Mouse (Mus musculus): Measurements from ENCODE around the gene Nhs.

DNA sequence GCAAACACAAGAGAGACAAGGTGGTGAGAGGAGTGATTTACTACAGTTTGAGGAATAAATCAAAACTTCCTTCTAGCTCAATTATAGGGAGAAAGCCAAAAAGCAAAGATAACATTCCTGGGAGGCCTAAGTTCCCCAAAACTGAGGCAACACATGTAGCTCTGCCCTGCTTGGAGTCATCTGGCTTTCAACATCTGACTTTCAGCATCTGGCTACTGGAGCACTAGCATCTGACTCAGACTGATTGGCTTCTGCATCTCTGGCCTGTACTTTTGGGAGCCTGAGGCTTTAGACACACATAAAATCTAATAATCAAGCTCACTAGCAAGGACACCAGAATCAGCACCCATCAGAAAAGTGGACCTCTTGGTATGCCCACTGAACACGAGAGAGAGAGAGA is 237.9 kb downstream of the Nhs start:
- TF ChIP-seq CTCF (IDR thresholded peaks at IDR 0.05; ENCODE audit: low read depth, low read length) (no peak), POLR2A (IDR thresholded peaks at IDR 0.05; ENCODE audit: extremely low read depth, insufficient read depth, low read length) (no peak)
